Mouse (Mus musculus) left cerebral cortex, adult 18-20 months (tissue): ENCODE data around the gene Cd44. TPM values are rescaled to one million over a fixed set of nuclear protein-coding genes. Genes with fewer than 3 reads are reported as not detected.

Experiments
- DNase-seq, 2 experiments: peaks; one replicate each; pipeline ENCODE4 v3.0.0; 2021 to 2022; ENCODE audit warnings: low spot score in 2 of 2, mixed read lengths in 1 of 2
- total RNA-seq, 2 experiments: library from RNA; stranded (reverse); gene quantifications; 2 replicates each; pipeline ENCODE4 v1.2.3; 2021

The Cd44 gene
- total RNA-seq, 2 experiments from 2014 or later = 3.2 to 4.7 TPM

DNA sequence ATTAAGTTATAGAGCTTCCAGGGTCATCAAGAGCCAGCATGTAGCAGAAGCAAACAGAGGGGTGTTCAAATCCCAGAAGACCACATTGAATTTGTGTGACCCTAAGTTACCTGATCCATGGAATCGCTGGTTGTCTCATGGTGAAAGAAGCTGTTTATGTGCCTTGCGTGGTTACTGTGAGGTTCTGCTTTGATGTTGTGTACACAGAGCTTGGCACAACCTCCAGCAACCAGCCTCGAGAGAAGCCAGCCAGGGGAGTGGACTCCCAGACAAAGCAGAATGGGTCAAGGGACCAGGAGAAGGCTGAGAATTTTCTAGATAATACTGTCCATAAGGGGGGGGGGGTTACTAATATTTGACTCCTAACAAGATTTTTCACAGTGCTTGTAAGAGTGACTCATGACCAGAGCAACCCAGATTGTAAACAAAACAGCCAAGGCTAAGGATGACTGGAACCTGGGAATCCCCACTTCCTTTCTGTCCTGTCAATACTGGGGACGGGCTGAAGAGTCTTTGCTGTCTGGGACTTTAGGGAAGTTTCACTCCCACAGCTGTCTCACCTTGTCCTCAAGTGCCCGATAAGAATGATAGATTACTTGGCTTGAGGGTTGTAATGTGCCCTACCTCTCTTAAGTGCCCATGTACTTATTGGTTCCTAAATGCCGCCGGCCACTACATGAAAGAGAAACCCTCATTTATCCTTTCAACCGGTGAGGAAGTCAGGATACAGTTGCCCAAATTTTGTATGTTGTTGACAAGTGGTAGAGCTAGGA is 136.7 kb downstream of the Cd44 start:
- DNase-seq = no peak

- DNase-seq = no peak
Observed at GRCm38 (mm10) chr2:102763991-102764390, 137.5 kb downstream of the Cd44 start.

DNA sequence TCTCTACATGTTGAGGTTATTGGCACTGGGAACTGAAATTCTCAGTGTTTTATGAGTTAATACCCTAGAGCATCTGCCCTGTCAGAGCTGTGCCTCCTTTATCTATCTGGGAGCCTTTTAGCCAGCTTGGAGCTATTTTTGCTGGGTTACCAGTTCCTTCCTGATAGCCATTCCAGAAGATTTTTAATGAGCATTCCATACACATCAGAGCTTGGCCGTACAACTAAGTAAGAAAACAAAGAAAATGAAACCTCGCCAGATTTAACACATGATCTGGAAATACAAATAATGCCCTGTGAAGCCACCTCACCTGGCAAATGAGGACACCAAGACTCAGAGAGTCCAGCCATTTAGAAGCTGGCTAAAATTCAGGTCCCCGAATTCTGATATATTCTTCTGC is 138.3 kb downstream of the Cd44 start:
- DNase-seq = no peak

Other genes with a start within 250 kb of the Cd44 start
- 1,000 to 10,000 TPM; 1,523 to 1,534 TPM for gene Slc1a2, start 243.0 kb downstream of the Cd44 start, total RNA-seq
- gene Pdhx, start 171.8 kb upstream of the Cd44 start, total RNA-seq = 10 to 100 TPM; 52.9 to 54.1 TPM
- gene Apip, start 172.0 kb upstream of the Cd44 start, total RNA-seq = 10 to 100 TPM; 19.1 to 19.5 TPM